ENCODE assay signal across 12 mouse cellular contexts in the genomic region with DNA sequence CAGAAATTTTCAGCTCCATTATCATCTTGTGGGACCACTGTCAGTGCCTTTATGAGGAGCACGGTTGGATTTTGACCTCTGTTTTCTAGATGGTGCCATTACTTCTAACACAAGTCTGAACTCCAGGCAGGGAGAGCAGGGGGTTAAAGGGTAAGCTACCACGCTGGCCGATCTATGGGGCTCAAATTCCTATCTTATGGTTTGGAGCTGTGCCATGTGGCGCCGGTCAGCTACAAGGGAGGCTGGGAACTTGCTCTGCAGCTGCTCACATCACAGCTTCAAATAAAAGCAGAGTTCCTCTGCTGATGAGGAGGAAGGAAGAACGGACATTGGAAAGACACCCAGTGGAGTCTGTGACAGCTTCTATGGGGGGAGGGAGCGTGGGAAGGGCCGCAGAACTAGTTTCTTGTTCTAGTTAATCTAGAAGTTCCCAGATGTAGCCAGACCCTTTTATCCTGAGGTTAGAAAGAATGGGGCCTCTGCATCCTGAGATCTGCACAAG. TPM values are rescaled to one million over a fixed set of nuclear protein-coding genes. Genes with fewer than 3 reads are reported as not detected.
DNase-seq lines count a peak whose midpoint lies in the region; ATAC-seq and TF ChIP-seq lines count a peak whose summit lies in the region.
"Had no signal": no experiment of that assay in that cellular context is flagged by ENCODE, and none has a peak within 500 bp of the region (broad histone marks: within the 10 kb centered on the region; RNA-seq: fewer than 3 reads in every experiment).

No protein-coding gene starts in this region.

- intact Hi-C loops in heart, postnatal 25 days (cut with DNase I), result no loop called here

- H3K4me3 ChIP-seq in heart, embryonic 15.5 days, result no peak overlapping the region
- no peak overlapping the region for H3K4me3 ChIP-seq in midbrain, embryonic 10.5 days
- no peak overlapping the region for H3K4me3 ChIP-seq in midbrain, embryonic 14.5 days (replicated peaks; ENCODE audit: low read depth, low read length)
- no peak overlapping the region for H3K4me3 ChIP-seq in embryonic facial prominence, embryonic 12.5 days
- H3K4me3 ChIP-seq in liver, postnatal 0 days (ENCODE audit: low read depth, low read length), result no peak overlapping the region

- no peak for TF ChIP-seq CTCF in liver, postnatal 0 days (IDR thresholded peaks at IDR 0.05; ENCODE audit: low read depth)

- H3K9ac ChIP-seq in heart, embryonic 15.5 days, result no peak overlapping the region
- H3K9ac ChIP-seq in midbrain, embryonic 14.5 days (replicated peaks; ENCODE audit: low read length), result no peak overlapping the region
- H3K9ac ChIP-seq in embryonic facial prominence, embryonic 12.5 days, result no peak overlapping the region
- H3K9ac ChIP-seq in liver, postnatal 0 days (replicated peaks), result no peak overlapping the region

- no peak for TF ChIP-seq EP300 in liver, postnatal 0 days (IDR thresholded peaks at IDR 0.05; ENCODE audit: low read depth)

- DNase-seq in heart, postnatal 25 days (ENCODE audit: low spot score), result no peak
- DNase-seq in midbrain, embryonic 10.5 days (ENCODE audit: low spot score), result peak; percentile 55
- no peak for DNase-seq in midbrain, embryonic 14.5 days
- no peak for DNase-seq in liver, postnatal 0 days
- no peak for DNase-seq in kidney, adult 8-10 months
- DNase-seq in thymus, adult 18-20 months, result no peak
- DNase-seq: cerebellum, postnatal 10 days; right cerebral cortex, adult 18-20 months had no signal

- WGBS in heart, embryonic 15.5 days, result 21% methylated on average over 8 of the region's 8 CpGs
- WGBS in midbrain, embryonic 10.5 days, result 44% methylated on average over 8 of the region's 8 CpGs
- 58% methylated on average over 8 of the region's 8 CpGs for WGBS in midbrain, embryonic 14.5 days
- 22% methylated on average over 8 of the region's 8 CpGs for WGBS in embryonic facial prominence, embryonic 12.5 days
- WGBS in liver, postnatal 0 days (ENCODE audit: insufficient replicate concordance), result 42% methylated on average over 8 of the region's 8 CpGs

- H3K27me3 ChIP-seq in heart, embryonic 15.5 days, result no peaks in the 10 kb centered on the region
- H3K27me3 ChIP-seq in midbrain, embryonic 10.5 days (ENCODE audit: low read depth, poor library complexity, severe bottlenecking), result no peaks in the 10 kb centered on the region
- H3K27me3 ChIP-seq in midbrain, embryonic 14.5 days (ENCODE audit: control insufficient read depth, insufficient read depth, low read length), result no peaks in the 10 kb centered on the region
- no peaks in the 10 kb centered on the region for H3K27me3 ChIP-seq in embryonic facial prominence, embryonic 12.5 days
- no peaks in the 10 kb centered on the region for H3K27me3 ChIP-seq in liver, postnatal 0 days (ENCODE audit: insufficient read depth, low read length)

- no peaks in the 10 kb centered on the region for H3K9me3 ChIP-seq in heart, embryonic 15.5 days (replicated peaks)
- peaks cover 12% of the 10 kb centered on the region for H3K9me3 ChIP-seq in midbrain, embryonic 10.5 days (replicated peaks)
- no peaks in the 10 kb centered on the region for H3K9me3 ChIP-seq in midbrain, embryonic 14.5 days (ENCODE audit: control insufficient read depth, low read length)
- H3K9me3 ChIP-seq in embryonic facial prominence, embryonic 12.5 days, result no peaks in the 10 kb centered on the region
- no peaks in the 10 kb centered on the region for H3K9me3 ChIP-seq in liver, postnatal 0 days (ENCODE audit: low read length)

- peak overlapping the region; percentile 72 for H3K27ac ChIP-seq in heart, embryonic 15.5 days
- peak overlapping the region; percentile 92 for H3K27ac ChIP-seq in midbrain, embryonic 10.5 days (replicated peaks)
- no peak overlapping the region for H3K27ac ChIP-seq in midbrain, embryonic 14.5 days (replicated peaks; ENCODE audit: low read depth, low read length)
- peak overlapping the region; percentile 88 for H3K27ac ChIP-seq in embryonic facial prominence, embryonic 12.5 days
- 0 out of 2 replicates have a peak overlapping the region, but pooled peaks have one; percentile 19 for H3K27ac ChIP-seq in liver, postnatal 0 days (ENCODE audit: low read depth)

- ATAC-seq in heart, embryonic 15.5 days (replicated peaks; ENCODE audit: insufficient number of reproducible peaks, insufficient read depth, low FRiP score, low read depth), result no peak
- ATAC-seq in midbrain, embryonic 14.5 days (ENCODE audit: low FRiP score, low TSS enrichment), result no peak
- ATAC-seq in embryonic facial prominence, embryonic 12.5 days (ENCODE audit: insufficient number of reproducible peaks, insufficient read depth, low FRiP score, low TSS enrichment), result no peak
- no peak for ATAC-seq in liver, postnatal 0 days

- H3K4me2 ChIP-seq in heart, embryonic 15.5 days, result no peak overlapping the region
- no peak overlapping the region for H3K4me2 ChIP-seq in midbrain, embryonic 14.5 days (ENCODE audit: low read length)
- H3K4me2 ChIP-seq in embryonic facial prominence, embryonic 12.5 days (replicated peaks), result no peak overlapping the region
- H3K4me2 ChIP-seq in liver, postnatal 0 days (ENCODE audit: low read depth, low read length), result no peak overlapping the region

- no peaks in the 10 kb centered on the region for H3K36me3 ChIP-seq in heart, embryonic 15.5 days
- H3K36me3 ChIP-seq in midbrain, embryonic 10.5 days, result peaks cover 1% of the 10 kb centered on the region; the same call in 1 of the 2 replicates
- no peaks in the 10 kb centered on the region for H3K36me3 ChIP-seq in midbrain, embryonic 14.5 days (ENCODE audit: control insufficient read depth, insufficient read depth, low read length)
- H3K36me3 ChIP-seq in embryonic facial prominence, embryonic 12.5 days, result no peaks in the 10 kb centered on the region
- no peaks in the 10 kb centered on the region for H3K36me3 ChIP-seq in liver, postnatal 0 days (replicated peaks; ENCODE audit: insufficient read depth, low read length)

- H3K4me1 ChIP-seq in heart, embryonic 15.5 days (replicated peaks), result peaks cover 18% of the 10 kb centered on the region
- peaks cover 45% of the 10 kb centered on the region for H3K4me1 ChIP-seq in midbrain, embryonic 10.5 days
- peaks cover 6% of the 10 kb centered on the region; the same call in 1 of the 2 replicates for H3K4me1 ChIP-seq in midbrain, embryonic 14.5 days (ENCODE audit: control insufficient read depth, insufficient read depth, low read length)
- H3K4me1 ChIP-seq in embryonic facial prominence, embryonic 12.5 days, result peaks cover 31% of the 10 kb centered on the region
- H3K4me1 ChIP-seq in liver, postnatal 0 days (ENCODE audit: insufficient read depth), result no peaks in the 10 kb centered on the region; the same call in 1 of the 2 replicates

RNA-seq across cellular contexts. Expression of a gene that starts 3.6 kb away (rescaled TPM):
- 3.2 and 5.0 TPM in 2 replicates for polyA plus RNA-seq in heart, embryonic 15.5 days (2015; fragmentation: Nextera tagmentation; extraction: Ambion mirVana)
- total RNA-seq in heart, postnatal 25 days (2021), result under 1 TPM in 1 of 2 experiments, not detected in 1; 0.16 TPM
- 0.19 TPM in 1 of 2 replicates, not detected in the other for polyA plus RNA-seq in midbrain, embryonic 10.5 days (2016; fragmentation: Nextera tagmentation; extraction: Ambion mirVana)
- polyA plus RNA-seq in midbrain, embryonic 14.5 days (2014; fragmentation: Nextera tagmentation; extraction: Ambion mirVana), result 0.50 and 0.61 TPM in 2 replicates
- polyA plus RNA-seq in embryonic facial prominence, embryonic 12.5 days (2016; fragmentation: Nextera tagmentation; extraction: Ambion mirVana), result 0.22 and 0.29 TPM in 2 replicates
- 0.15 and 2.7 TPM in 2 replicates for polyA plus RNA-seq in liver, postnatal 0 days (2015; fragmentation: Nextera tagmentation; extraction: Ambion mirVana)
- total RNA-seq: left cerebral cortex, postnatal 36 days had no signal

RNA-seq across cellular contexts. Expression of a gene that starts 24.6 kb away (rescaled TPM):
- 0.32 and 0.58 TPM in 2 replicates for polyA plus RNA-seq in heart, embryonic 15.5 days (2015; fragmentation: Nextera tagmentation; extraction: Ambion mirVana)
- not detected for total RNA-seq in heart, postnatal 25 days (2021)
- 0.30 and 0.74 TPM in 2 replicates for polyA plus RNA-seq in midbrain, embryonic 10.5 days (2016; fragmentation: Nextera tagmentation; extraction: Ambion mirVana)
- polyA plus RNA-seq in midbrain, embryonic 14.5 days (2014; fragmentation: Nextera tagmentation; extraction: Ambion mirVana), result 0.18 TPM in 1 of 2 replicates, not detected in the other
- 0.22 and 0.33 TPM in 2 replicates for polyA plus RNA-seq in embryonic facial prominence, embryonic 12.5 days (2016; fragmentation: Nextera tagmentation; extraction: Ambion mirVana)
- polyA plus RNA-seq in liver, postnatal 0 days (2015; fragmentation: Nextera tagmentation; extraction: Ambion mirVana), result not detected in 2 replicates
- total RNA-seq: left cerebral cortex, postnatal 36 days; midbrain, postnatal 0 days had no signal
- polyA plus RNA-seq: midbrain, postnatal 0 days had no signal

RNA-seq across cellular contexts. Expression of a gene that starts 58.1 kb away (rescaled TPM):
- 9.3 and 10.0 TPM in 2 replicates for polyA plus RNA-seq in heart, embryonic 15.5 days (2015; fragmentation: Nextera tagmentation; extraction: Ambion mirVana)
- total RNA-seq in heart, postnatal 25 days (2021), result 1 to 10 TPM; 1.9 to 3.1 TPM
- polyA plus RNA-seq in midbrain, embryonic 10.5 days (2016; fragmentation: Nextera tagmentation; extraction: Ambion mirVana), result 19.8 and 24.0 TPM in 2 replicates
- polyA plus RNA-seq in midbrain, embryonic 14.5 days (2014; fragmentation: Nextera tagmentation; extraction: Ambion mirVana), result 13.3 and 14.2 TPM in 2 replicates
- 23.8 and 26.3 TPM in 2 replicates for polyA plus RNA-seq in embryonic facial prominence, embryonic 12.5 days (2016; fragmentation: Nextera tagmentation; extraction: Ambion mirVana)
- 2.8 TPM in 2 replicates for polyA plus RNA-seq in liver, postnatal 0 days (2015; fragmentation: Nextera tagmentation; extraction: Ambion mirVana)
